Mouse (Mus musculus): Measurements from ENCODE around the gene A930018P22Rik.

A930018P22Rik gene

GRCm38 (mm10) chr2:104150608-104151397 lies 28.2 kb downstream of the A930018P22Rik start:
- in situ Hi-C loops (cut with MboI; ENCODE audit: unreplicated experiment in 2 of 2) = no loop called here

- in situ Hi-C loops (cut with MboI; ENCODE audit: unreplicated experiment in 2 of 2) = no loop called here
Measured at GRCm38 (mm10) chr2:104153345-104153744, 30.8 kb downstream of the A930018P22Rik start.

GRCm38 (mm10) chr2:104153876-104154275 lies 31.3 kb downstream of the A930018P22Rik start:
- in situ Hi-C loops (cut with MboI; ENCODE audit: unreplicated experiment in 2 of 2) = no loop called here

- in situ Hi-C loops (cut with MboI; ENCODE audit: unreplicated experiment in 2 of 2) = no loop called here
Measured at GRCm38 (mm10) chr2:104157831-104158230, 35.3 kb downstream of the A930018P22Rik start.

- in situ Hi-C loops (cut with MboI; ENCODE audit: unreplicated experiment in 2 of 2) = no loop called here
Measured at GRCm38 (mm10) chr2:104163418-104163817, 40.8 kb downstream of the A930018P22Rik start.

- in situ Hi-C loops (cut with MboI; ENCODE audit: unreplicated experiment in 2 of 2) = no loop called here
Measured at GRCm38 (mm10) chr2:104163978-104164487, 41.5 kb downstream of the A930018P22Rik start.

GRCm38 (mm10) chr2:104165631-104166030 lies 43.1 kb downstream of the A930018P22Rik start:
- in situ Hi-C loops (cut with MboI; ENCODE audit: unreplicated experiment in 2 of 2) = no loop called here

GRCm38 (mm10) chr2:104167765-104168164 lies 45.2 kb downstream of the A930018P22Rik start:
- in situ Hi-C loops (cut with MboI; ENCODE audit: unreplicated experiment in 2 of 2) = no loop called here

GRCm38 (mm10) chr2:104168186-104168896 lies 45.8 kb downstream of the A930018P22Rik start:
- in situ Hi-C loops (cut with MboI; ENCODE audit: unreplicated experiment in 2 of 2) = no loop called here

- in situ Hi-C loops (cut with MboI; ENCODE audit: unreplicated experiment in 2 of 2) = no loop called here
Measured at GRCm38 (mm10) chr2:104172695-104173348, 50.3 kb downstream of the A930018P22Rik start.

GRCm38 (mm10) chr2:104173431-104173830 lies 50.9 kb downstream of the A930018P22Rik start:
- in situ Hi-C loops (cut with MboI; ENCODE audit: unreplicated experiment in 2 of 2) = no loop called here
